Mouse (Mus musculus): ENCODE data around the gene Gtf2f1.

The Gtf2f1 gene

DNA sequence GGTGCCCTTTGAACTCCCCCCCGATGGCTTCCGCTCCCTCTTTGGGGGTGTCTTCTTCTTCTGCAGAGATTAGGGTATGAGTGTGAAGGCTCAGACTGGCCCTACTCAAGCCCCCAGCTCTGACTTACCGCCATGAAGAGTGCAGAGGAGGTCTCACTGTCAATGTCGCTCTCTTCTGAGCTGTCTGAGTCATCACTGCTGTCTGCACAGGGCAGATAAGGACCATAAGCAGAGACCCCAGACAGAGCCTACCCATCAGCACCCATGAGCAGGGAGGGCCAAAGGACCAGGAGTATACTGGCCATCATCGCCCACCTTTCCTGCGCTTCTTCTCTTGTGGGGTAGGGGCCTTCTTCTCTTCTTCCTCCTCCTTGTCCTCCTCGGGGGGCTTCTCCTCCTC lies 7.1 kb downstream of the Gtf2f1 start:
- no peak for DNase-seq (ENCODE audit: low spot score in 2 of 2)

- no peak for DNase-seq (ENCODE audit: low spot score in 2 of 2)
Observed at GRCm38 (mm10) chr17:57001228-57001627, 9.9 kb downstream of the Gtf2f1 start.

DNA sequence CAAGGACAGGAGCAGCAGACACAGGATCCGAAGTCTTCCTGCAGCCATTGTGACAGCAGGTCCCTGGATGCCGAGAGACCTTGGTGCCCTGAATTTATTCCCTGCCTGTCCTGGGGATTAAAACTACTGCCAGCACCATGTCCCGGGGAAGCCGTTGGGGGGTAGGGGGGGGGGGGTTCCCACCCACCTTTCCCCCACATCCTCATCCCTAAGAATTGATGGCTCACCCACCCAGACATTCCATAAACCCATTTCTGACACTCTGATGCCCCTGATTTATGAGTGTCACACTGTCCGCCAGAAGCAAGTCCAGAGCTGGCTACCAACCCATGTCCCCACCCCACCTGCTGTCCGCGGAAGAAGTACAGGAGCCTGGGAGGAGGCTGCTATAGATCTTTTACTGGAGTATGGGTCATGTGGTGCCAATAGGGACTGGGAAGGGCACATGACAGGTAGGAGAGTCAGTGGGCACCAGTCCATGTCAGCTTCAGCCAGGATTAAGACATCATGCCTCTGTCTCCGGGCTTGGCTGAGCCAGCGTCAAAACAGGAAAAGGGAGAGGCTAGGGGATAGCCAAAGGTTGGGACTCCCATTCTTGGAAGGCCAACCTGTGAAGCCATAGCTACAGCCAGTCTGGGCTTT lies 11.0 kb downstream of the Gtf2f1 start, which contains the start of gene Pspn:
TSS of gene Pspn (minus strand) at position 51 of the 642 bp plus-strand sequence.
- no peak for DNase-seq (ENCODE audit: low spot score in 2 of 2)

DNA sequence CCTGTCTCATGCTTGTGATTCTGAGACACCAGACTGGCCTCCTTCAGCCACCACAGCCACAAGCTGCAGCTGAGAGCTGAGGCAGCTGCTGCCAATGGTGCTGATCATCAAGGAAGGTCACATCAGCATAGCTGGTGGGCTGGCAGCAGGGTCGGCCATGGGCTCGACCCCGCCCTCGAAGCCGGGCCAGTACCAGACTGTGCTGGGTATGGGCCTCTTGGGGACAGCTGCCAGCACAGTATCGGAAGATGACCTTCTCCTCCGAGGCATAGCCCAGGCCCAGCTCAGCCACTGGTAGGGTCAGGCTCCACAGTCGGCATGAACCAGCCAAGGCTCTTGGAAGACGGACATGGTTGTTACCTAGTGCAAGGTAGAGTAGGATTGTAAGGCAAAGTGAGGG lies 11.7 kb downstream of the Gtf2f1 start:
- DNase-seq (ENCODE audit: low spot score in 2 of 2) = no peak

GRCm38 (mm10) chr17:56997029-56997667 lies 13.9 kb downstream of the Gtf2f1 start, which contains the start of gene Alkbh7:
Gene Alkbh7, plus strand, starts transcription at chr17:56997339.
- DNase-seq (ENCODE audit: low spot score in 2 of 2) = peak; percentile 99

GRCm38 (mm10) chr17:56996506-56996905 lies 14.6 kb downstream of the Gtf2f1 start:
- DNase-seq (ENCODE audit: low spot score in 2 of 2) = no peak

DNA sequence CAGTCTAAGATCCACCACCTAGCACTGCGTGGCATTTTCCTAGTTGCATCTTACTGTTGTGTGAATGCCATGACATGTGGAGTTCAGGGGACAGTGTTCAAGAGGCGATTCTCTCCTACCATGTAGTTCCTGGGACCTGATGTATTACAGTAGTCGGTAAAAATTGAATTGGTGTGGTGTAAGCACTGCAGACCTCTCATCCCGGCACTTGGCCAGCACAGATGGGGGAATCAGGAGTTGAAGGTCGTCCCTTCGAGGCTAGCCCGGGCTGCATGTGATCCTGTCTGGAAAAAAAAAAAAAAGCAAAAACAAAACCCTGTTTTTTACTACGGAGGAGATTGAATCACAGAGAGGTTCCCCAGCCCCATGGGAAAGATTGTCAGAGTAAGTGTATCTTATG lies 16.0 kb downstream of the Gtf2f1 start:
- DNase-seq (ENCODE audit: low spot score in 2 of 2) = no peak

GRCm38 (mm10) chr17:56990966-56991365 lies 20.1 kb downstream of the Gtf2f1 start:
- no peak for DNase-seq (ENCODE audit: low spot score in 2 of 2)

DNA sequence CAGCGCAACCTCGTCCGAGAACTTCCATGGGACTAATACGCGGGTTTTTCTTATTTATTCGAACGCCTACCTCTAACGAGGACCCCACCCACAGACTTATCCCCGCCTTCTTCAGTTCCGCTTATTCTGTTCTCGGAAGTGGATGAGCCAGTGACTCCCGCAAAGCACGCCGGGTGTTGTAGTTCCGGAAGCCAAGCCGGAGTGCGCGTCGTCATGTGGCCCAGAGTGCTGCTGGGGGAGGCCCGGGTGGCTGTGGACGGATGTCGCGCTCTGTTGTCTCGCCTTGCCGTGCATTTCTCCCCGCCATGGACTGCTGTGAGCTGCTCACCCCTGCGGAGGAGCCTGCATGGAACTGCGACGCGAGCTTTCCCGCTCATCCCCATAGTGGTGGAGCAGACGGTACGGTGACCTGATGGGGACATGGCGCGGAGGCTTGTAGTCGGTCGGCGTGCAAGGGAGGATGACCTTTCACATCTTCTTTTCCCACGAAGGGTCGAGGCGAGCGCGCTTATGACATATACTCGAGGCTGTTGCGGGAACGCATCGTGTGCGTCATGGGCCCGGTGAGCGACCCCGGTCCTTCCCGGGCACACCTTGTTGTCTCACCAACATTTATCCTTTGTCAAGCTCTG lies 20.9 kb downstream of the Gtf2f1 start, which contains the start of gene Clpp:
TSS of gene Clpp (plus strand) at position 191 of the 632 bp plus-strand sequence.
- DNase-seq (ENCODE audit: low spot score in 2 of 2) = peak; percentile 97

DNA sequence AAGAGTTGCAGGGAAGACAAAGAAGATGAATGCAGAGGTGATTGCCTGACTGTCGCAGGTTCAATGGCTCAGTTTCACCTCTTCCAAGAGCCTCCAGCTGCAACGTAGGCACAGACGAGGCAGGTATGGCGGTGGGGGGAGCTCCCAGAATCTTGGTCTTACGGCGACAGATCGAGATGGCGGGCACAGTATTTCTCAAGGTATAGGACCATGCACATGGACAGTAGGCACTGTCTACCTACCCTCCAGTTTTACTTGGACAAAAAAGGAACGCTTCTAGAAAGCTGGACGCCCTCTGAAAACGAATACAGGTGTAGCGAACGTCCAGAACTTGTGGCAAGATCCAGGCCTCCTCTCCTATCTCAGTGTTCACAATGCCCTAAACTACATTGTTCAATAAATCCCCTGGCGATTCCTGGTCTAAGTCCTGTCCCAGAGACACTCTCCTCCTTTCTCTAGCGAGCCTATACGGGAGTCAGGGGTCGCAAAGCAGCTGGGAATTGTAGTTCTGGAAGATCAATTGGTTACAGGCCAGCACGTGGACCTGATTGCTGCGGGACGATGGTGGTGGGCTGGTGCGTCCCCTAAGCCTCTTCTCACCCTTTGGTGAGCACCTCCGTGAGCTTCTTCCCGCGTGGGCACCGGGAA lies 21.5 kb downstream of the Gtf2f1 start:
- peak in 1 of 2 experiments; percentile 74 for DNase-seq (ENCODE audit: low spot score in 2 of 2)

DNA sequence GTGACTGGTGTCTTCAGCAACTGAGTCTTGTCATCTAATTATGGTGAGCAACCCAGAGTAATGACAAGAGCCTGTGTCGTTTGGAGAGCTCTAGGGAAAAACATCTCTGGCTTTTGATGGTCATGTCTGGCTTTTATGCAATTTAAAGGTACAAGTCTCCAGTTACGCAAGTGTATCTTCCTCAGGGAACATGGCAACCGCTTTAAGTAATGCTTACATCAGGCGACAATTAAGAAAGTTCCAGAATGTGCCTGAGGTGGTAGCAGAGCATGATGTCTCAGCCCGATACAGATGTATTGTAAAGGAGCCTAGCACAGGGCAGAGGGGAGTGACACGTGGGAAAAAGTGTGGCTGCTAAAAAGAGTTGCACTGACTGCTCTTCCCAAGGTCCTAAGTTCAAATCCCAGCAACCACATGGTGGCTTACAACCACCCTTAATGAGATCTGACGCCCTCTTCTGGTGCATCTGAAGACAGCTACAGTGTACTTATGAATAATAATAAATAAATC lies 22.1 kb downstream of the Gtf2f1 start:
- DNase-seq (ENCODE audit: low spot score in 2 of 2) = no peak

DNA sequence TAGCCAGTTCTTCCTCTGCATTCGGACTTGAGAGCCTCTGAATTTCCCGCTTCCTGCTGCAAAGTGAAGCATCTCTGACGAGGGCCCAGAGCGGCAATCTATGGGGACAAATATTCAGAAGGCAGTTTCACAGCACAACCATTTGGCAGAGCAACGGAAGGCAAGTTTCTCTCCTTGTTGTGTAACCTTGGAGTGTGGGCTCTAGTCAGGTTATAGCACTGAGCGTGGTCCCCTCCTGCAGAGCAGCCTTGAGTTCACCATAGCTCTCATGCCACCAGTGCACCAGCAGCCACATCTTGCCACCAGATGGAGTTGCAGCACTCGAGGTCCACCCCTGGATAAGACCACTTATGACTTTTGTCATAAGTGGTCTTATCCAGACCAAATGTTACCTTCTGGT lies 22.6 kb downstream of the Gtf2f1 start:
- DNase-seq (ENCODE audit: low spot score in 2 of 2) = no peak

DNA sequence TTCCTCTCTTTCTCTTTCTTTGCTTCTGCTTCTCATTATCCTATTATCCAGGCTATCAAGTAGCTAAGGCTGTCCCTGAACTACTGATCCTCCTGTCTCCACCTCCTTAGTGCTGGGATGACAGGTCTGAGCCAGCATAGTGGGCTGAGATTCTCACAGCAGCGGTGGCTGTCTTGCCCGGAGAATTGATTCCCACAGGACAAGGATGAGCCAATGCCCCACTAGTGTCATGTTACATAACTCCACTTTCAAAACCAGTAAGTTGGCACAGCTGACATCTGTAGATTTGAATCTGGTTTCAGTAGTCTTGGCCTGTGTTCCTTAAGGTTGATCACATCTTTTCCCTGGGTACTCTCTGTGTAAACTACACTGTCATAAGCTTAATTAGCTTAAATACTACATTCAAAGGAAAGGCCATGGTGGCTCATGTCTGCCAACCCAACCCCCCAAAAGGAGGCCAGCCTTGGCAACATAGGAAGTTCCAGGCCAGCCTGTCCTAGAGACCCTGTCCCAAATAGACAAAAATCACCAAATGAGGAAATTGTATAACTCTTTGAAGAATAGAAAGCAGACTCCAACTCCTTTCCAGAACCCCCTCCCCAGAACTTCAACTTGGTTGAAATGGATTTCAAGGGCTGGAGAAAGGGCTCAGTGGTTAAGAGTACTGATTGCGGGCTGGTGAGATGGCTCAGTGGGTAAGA lies 24.8 kb downstream of the Gtf2f1 start:
- no peak for DNase-seq (ENCODE audit: low spot score in 2 of 2)

- no peak for DNase-seq (ENCODE audit: low spot score in 2 of 2)
Observed at GRCm38 (mm10) chr17:56985656-56986055, 25.4 kb downstream of the Gtf2f1 start.

- DNase-seq (ENCODE audit: low spot score in 2 of 2) = no peak
Observed at GRCm38 (mm10) chr17:56984886-56985285, 26.2 kb downstream of the Gtf2f1 start.

GRCm38 (mm10) chr17:56982013-56982412 lies 29.1 kb downstream of the Gtf2f1 start, which contains the start of gene Acer1:
Gene Acer1, minus strand, starts transcription at chr17:56982126.
- no peak for DNase-seq (ENCODE audit: low spot score in 2 of 2)

DNA sequence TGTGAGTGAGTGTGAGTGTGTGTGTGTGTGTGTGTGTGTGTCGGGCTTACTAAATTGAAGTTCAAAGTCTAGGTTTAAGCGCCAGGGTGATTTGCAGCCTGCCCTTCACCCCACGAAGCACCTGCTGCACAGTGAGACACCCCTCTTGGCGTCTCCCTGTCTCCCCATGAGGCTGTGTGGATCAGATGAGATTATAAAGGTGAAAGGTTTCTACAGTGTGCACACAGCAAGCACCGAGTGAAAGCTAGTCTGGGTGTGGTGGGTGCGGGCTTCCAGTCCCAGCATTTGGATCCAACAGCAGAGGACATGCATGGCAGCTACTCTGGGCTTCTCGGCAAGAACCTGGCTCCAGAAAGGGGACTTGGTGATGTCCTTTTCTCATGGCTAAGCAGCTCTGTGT lies 30.0 kb downstream of the Gtf2f1 start:
- no peak for DNase-seq (ENCODE audit: low spot score in 2 of 2)

DNA sequence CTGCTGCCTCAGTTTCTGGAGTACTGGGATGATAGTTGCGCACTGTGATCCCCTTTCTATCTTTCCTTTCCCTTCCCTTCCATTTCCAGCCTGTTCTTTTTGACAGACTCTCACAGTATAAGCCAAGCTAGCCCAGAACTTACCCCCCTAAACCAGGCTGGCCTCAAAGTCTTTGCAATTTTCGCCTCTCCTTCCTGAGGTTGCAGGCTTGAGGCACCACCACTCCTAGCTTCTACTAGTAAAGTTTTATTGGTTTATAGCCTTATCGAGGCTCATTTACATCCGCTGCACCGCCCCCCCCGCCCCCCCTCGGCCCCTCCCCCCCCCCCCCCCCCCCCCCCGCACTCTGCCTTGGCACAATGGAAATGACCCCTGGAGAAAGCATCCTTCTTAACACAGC lies 31.6 kb downstream of the Gtf2f1 start:
- no peak for DNase-seq (ENCODE audit: low spot score in 2 of 2)

GRCm38 (mm10) chr17:56976531-56977390 lies 34.3 kb downstream of the Gtf2f1 start:
- DNase-seq (ENCODE audit: low spot score in 2 of 2) = no peak

- DNase-seq (ENCODE audit: low spot score in 2 of 2) = no peak
Observed at GRCm38 (mm10) chr17:56975391-56975790, 35.7 kb downstream of the Gtf2f1 start.

Data from spleen, postnatal 36 days (tissue).